Mouse (Mus musculus) MEL (cell line): ENCODE measurements at regions not wholly inside any gene's neighbourhood (a gene's known extent, or its start where the extent isn't known, plus 50 kb on each side); places are given as distances from the start of the nearest gene placed in this dataset.
"Not testable (repeated sequence)": the region's sequence is repeated elsewhere in the genome, so short reads cannot be mapped to it uniquely, and the experiment has no call there.

Experiments
- CTCF ChIP-seq, 3 experiments: IDR thresholded peaks in 2 of 3; conservative IDR thresholded peaks in 1 of 3; 2 replicates each; pipeline ENCODE4 v1.5.1; 2011 to 2012; ENCODE audit warnings: low read length in 3 of 3, low read depth in 2 of 3, mild to moderate bottlenecking in 2 of 3, improper control_type of control experiment in 1 of 3, inconsistent platforms in 1 of 3, mixed read lengths in 1 of 3, moderate library complexity in 1 of 3; ENCODE audit not compliant: control insufficient read depth in 1 of 3, insufficient read depth in 1 of 3, poor library complexity in 1 of 3, severe bottlenecking in 1 of 3
- E2F4 ChIP-seq: IDR thresholded peaks from 2 replicates; pipeline ENCODE4 v1.6.1; 2011; ENCODE audit warnings: low read depth, low read length, improper control_type of control experiment, borderline replicate concordance
- ELF1 ChIP-seq: IDR thresholded peaks from 2 replicates; pipeline ENCODE4 v1.6.1; 2014; ENCODE audit warnings: low read depth, mild to moderate bottlenecking, inconsistent platforms, low read length, improper control_type of control experiment, moderate library complexity
- EP300 ChIP-seq, 2 experiments: IDR thresholded peaks; 2 replicates each; pipeline ENCODE4 v1.6.1; 2011; ENCODE audit warnings: improper control_type of control experiment in 2 of 2, low read length in 2 of 2, low read depth in 1 of 2, mild to moderate bottlenecking in 1 of 2
- GABPA ChIP-seq: IDR thresholded peaks from 2 replicates; pipeline ENCODE4 v1.6.1; 2012; ENCODE audit warnings: low read depth, mild to moderate bottlenecking, inconsistent platforms, low read length, improper control_type of control experiment, moderate library complexity
- GATA1 ChIP-seq: IDR thresholded peaks from 2 replicates; pipeline ENCODE4 v1.6.1; 2011; ENCODE audit warnings: low read depth, low read length, improper control_type of control experiment
- HCFC1 ChIP-seq: IDR thresholded peaks from 2 replicates; pipeline ENCODE4 v1.6.1; 2012; ENCODE audit warnings: low read depth, mild to moderate bottlenecking, inconsistent platforms, low read length, improper control_type of control experiment, moderate library complexity
- MAFK ChIP-seq: IDR thresholded peaks from 2 replicates; pipeline ENCODE4 v1.6.1; 2011; ENCODE audit warnings: low read depth, mild to moderate bottlenecking, low read length, improper control_type of control experiment, borderline replicate concordance
- MAZ ChIP-seq: IDR thresholded peaks from 2 replicates; pipeline ENCODE4 v1.6.1; 2012; ENCODE audit warnings: low read depth, mild to moderate bottlenecking, inconsistent platforms, low read length, improper control_type of control experiment
- MXI1 ChIP-seq: IDR thresholded peaks from 2 replicates; pipeline ENCODE4 v1.6.1; 2011; ENCODE audit warnings: mild to moderate bottlenecking, low read depth, low read length, improper control_type of control experiment
- POLR2A ChIP-seq, 2 experiments: IDR thresholded peaks; 2 replicates each; pipeline ENCODE4 v1.6.1; 2011 to 2012; ENCODE audit warnings: low read length in 2 of 2, mild to moderate bottlenecking in 2 of 2, control low read depth in 1 of 2, improper control_type of control experiment in 1 of 2, low read depth in 1 of 2, moderate library complexity in 1 of 2; ENCODE audit not compliant: control insufficient read depth in 1 of 2, insufficient read depth in 1 of 2, poor library complexity in 1 of 2
- RCOR1 ChIP-seq: IDR thresholded peaks from 2 replicates; pipeline ENCODE4 v1.6.1; 2012; ENCODE audit warnings: low read depth, mild to moderate bottlenecking, inconsistent platforms, low read length, improper control_type of control experiment
- TAL1 ChIP-seq: IDR thresholded peaks from 2 replicates; pipeline ENCODE4 v1.6.1; 2012; ENCODE audit warnings: mild to moderate bottlenecking, inconsistent platforms, low read length, moderate library complexity, mixed read lengths
- USF1 ChIP-seq: IDR thresholded peaks from 2 replicates; pipeline ENCODE4 v1.6.1; 2014; ENCODE audit warnings: low read depth, mild to moderate bottlenecking, inconsistent platforms, low read length, improper control_type of control experiment, moderate library complexity

DNA sequence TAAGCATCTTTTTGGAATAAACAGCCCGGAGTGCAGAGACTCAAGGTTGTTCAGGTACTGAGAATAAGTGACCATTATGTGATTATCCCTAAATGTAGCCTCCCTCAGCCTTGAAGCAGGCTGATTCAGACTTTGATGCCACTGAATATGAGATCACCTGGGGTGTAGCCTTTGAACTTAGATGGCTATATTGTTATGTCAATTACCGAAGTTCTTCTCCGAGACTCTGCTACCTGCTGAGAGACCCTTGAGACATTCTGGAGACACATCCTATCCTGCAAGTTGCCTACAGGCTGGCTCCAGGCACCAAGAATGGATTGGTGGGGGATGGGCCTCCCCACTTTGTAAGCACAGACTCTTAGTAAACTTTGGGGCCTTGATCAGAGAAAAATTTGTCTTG lies 85.9 kb upstream of the Thsd7a start:
- not testable (repeated sequence) for TF ChIP-seq E2F4; POLR2A (IDR thresholded peaks at IDR 0.05; ENCODE audit: control insufficient read depth in 1 of 2, insufficient read depth in 1 of 2, low read depth in 1 of 2, low read length in 2 of 2, poor library complexity in 1 of 2); MAZ; RCOR1; EP300 (IDR thresholded peaks at IDR 0.05; ENCODE audit: low read depth in 1 of 2, low read length in 2 of 2); MXI1; CTCF (IDR thresholded peaks at IDR 0.05 in 2 of 3, conservative IDR thresholded peaks at IDR 0.05 in 1 of 3; ENCODE audit: control insufficient read depth in 1 of 3, insufficient read depth in 1 of 3, low read depth in 2 of 3, low read length in 3 of 3, poor library complexity in 1 of 3, severe bottlenecking in 1 of 3); TAL1; GATA1; MAFK; ELF1; HCFC1; USF1; GABPA
